Mouse (Mus musculus) megakaryocyte, adult 5-6 weeks (primary cell): ENCODE data around the gene Ccdc77. TPM values are rescaled to one million over a fixed set of nuclear protein-coding genes. Genes with fewer than 3 reads are reported as not detected.
"Not testable (repeated sequence)": the region's sequence is repeated elsewhere in the genome, so short reads cannot be mapped to it uniquely, and the experiment has no call there.

Experiments used
- ATAC-seq: 2 replicates; pipeline ENCODE4 v1.8.0; 2016; ENCODE audit warnings: mild to moderate bottlenecking, inconsistent platforms; ENCODE audit not compliant: poor library complexity, severe bottlenecking
- total RNA-seq, 2 experiments: library from RNA; stranded (forward) in 1 of 2; stranded (reverse) in 1 of 2; fragments of 153-499, 151-499 nt in 1 of 2; fragments of 221-1000, 200-1000 nt in 1 of 2; gene quantifications; 2 replicates each; pipeline versions ENCODE4 v1.2.3 to v1.2.4; 2015 to 2017

Ccdc77 gene
- total RNA-seq, 2 experiments from 2014 or later = 8.9 to 25.7 TPM

GRCm38 (mm10) chr6:120312443-120312842 lies 51.7 kb downstream of the Ccdc77 start:
- ATAC-seq = no peak

DNA sequence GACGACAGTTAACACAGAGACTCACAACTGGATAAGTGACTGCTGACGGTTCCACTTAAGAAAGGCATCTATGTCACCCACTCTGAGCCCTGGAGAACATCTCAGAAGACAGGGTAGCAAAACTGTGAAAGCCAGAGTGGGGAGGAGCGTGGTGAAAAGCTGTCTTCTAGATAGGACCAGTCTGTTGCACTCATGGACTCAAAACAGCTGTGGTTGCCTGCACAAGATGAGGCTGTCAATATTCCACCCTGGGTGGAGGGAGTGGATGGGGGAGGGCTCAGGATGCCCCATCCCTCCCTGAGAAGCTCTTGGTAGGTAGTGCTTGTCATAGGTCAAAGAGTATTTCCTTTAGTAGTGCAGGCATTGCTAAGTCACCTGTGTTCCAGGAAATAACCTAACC lies 54.4 kb downstream of the Ccdc77 start:
- no peak for ATAC-seq

DNA sequence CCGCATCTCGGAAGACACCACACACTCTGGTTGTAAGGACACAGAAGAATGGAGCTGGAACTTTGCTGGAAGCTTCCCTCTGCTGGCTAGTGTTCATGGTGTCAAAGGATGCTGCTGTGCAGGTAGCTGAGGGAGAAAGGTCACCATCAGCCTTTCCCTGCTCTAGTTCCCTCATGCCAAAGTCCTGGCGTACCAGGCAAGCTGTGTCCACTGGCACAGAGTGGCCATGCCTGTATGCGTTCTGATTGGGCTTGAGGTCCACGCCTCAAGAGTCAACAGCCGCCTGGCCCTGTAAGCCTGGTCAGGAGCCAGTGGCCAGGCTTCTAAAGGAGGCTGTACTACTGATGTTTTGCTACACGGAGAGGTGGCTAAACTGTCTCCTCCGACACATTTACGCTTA lies 54.8 kb downstream of the Ccdc77 start:
- ATAC-seq = no peak

DNA sequence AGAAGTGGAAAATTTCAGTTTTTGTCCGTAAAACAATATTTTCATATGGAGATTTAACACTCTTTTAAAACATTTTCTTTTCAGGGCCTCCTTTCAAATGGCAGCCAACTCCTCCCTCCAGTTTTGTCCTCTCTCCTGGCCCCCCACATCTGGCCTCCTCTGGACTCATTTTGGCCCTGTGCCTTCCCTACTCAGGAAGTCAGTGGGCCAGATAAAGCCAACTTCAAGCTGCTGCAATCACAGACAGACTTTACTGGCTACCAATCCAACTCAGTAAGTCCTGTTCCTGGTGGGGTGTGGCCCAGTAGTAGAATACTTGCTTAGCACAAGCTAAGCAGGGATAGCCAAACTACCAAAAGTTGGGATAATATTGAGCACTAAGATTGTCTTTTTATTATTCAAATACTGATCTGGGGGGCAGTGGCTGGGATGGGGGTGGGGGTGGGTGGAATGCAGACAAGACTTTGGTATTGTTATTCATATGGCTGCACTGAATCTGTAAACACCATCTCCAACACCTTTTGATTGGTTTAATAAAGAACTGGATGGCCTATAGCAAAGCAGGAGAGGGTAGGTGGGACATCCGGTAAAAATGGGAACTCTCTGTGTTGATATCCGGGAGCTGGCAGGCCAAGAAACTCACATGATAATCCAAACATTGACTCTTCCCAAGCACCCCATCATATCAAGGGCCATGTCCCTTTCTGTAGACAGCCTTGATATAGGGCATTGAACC lies 57.1 kb downstream of the Ccdc77 start:
- ATAC-seq = no peak

DNA sequence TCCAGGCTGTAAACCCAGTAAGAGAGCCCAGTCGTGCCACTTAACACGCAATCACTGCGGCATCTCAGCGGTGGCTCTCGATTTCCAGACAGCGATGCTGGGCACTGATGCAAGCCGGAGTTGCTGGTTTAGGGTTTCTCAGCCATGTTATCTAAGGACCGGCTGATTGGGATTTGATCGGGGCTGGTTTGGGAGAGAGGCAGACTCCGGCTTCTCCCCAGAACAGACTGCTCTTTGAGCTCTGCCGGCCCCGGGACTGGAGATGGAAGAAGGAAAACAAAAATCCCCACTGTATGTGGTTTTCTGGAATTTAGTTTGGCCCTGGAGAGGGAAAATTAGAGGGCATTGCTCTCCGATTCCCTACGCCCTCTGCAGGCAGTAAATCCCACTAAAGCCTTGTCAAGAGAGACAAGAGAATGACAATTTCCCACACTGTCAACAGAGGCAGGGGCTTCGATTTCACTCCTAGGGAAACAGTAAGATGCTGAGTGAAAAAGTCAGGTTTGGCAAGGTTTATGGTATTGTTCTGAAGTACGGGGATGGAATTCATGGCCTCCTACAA lies 61.3 kb downstream of the Ccdc77 start:
- no peak for ATAC-seq

GRCm38 (mm10) chr6:120301137-120301536 lies 63.0 kb downstream of the Ccdc77 start:
- ATAC-seq = no peak

DNA sequence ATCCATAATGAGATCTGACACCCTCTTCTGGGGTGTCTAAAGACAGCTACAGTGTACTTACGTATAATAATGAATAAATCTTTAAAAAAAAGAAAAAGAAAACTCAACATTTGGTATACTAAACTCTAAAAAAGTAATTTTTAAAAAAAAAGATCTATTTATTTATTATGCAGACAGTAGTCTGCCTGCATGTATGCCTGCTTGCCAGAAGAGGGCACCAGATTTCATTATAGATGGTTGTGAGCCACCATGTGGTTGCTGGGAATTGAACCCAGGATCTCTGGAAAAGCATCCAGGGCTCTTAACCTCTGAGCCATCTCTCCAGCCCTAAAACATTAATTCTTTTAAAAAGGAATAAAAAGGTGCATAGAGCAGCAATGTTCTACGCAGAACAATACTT lies 67.6 kb downstream of the Ccdc77 start:
- not testable (repeated sequence) for ATAC-seq

- no peak for ATAC-seq
Measured at GRCm38 (mm10) chr6:120294785-120295133, 69.4 kb downstream of the Ccdc77 start.

DNA sequence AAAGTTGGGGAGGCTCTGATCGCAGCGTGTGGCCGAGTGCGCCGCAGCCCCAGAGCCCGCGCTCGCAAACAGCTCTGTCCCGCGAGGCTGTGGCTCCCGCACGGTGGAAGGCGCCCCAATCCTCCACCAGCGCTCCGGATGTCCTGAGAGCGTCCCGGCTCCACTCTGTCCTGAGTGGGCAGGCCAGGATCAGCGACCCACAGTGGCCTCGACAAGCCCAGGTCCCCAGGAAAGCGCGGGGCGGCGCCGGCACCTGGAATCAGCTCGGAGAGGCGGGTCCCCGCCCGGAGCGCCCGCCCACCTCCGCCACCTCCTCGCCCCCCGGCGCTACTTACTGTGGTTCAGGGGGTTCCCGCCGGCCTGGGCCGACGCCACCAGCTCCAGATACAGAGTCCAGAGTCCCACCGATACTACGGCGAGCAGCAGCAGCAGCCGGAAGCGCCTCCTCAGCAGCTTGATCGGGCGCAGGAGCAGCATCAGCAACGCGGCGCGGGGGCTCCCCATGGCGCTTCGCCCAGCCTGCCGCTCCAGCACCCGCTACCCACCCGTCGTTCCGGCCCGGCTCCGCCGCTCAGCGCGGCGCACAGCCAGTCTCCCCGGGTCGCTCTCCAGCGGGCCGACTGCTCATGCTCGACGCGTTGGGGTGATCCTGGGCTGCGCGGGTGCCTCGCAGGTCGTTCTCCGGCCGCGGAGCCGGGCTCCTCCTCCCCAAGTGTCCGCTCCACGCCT lies 70.0 kb downstream of the Ccdc77 start, which contains the start of the genes D330020A13Rik and B4galnt3:
TSS of gene D330020A13Rik (plus strand) at position 309 of the 729 bp plus-strand sequence.
TSS of gene B4galnt3 (minus strand) at position 504 of the 729 bp plus-strand sequence.
- ATAC-seq = no peak

- ATAC-seq = no peak
Measured at GRCm38 (mm10) chr6:120291396-120292009, 72.7 kb downstream of the Ccdc77 start.

DNA sequence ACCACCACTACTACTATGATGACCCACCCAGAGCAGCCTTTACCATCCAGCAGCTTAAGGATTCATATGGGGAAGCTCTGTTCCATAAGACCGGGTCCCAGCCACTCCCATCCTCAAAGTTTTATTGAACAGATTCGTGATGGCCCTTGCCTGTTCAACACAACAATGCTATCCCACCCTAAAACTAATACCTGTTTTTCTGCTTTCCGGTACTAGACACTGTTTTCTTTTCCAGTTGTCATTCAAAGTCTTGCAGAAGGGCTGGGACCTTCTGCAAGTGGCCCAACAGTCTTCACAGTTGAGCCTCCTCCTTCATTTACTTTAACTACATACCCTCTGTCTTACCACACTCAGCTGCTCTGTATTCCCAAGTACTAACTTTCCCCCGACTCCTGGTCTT lies 74.7 kb downstream of the Ccdc77 start:
- no peak for ATAC-seq

DNA sequence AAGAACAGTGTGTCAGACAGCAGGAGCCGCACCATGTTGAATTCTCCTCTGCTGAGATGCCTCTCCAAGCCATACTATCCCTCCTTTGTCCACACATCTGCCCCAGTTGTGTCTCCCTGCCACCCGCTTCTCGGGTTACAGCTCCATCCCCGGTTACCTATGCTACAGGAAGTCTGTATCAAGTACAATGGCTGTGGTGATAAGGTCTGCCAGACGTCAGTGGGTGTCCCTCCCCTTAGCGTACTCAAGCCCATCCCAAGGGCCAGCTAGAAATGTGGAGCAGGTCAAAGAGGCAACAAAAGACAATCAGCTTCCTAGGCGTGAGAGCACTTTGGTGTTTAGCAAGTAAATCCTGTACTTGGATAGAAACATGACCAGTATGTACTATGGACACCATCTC lies 75.6 kb downstream of the Ccdc77 start:
- no peak for ATAC-seq

- no peak for ATAC-seq
Measured at GRCm38 (mm10) chr6:120287279-120287678, 76.9 kb downstream of the Ccdc77 start.

DNA sequence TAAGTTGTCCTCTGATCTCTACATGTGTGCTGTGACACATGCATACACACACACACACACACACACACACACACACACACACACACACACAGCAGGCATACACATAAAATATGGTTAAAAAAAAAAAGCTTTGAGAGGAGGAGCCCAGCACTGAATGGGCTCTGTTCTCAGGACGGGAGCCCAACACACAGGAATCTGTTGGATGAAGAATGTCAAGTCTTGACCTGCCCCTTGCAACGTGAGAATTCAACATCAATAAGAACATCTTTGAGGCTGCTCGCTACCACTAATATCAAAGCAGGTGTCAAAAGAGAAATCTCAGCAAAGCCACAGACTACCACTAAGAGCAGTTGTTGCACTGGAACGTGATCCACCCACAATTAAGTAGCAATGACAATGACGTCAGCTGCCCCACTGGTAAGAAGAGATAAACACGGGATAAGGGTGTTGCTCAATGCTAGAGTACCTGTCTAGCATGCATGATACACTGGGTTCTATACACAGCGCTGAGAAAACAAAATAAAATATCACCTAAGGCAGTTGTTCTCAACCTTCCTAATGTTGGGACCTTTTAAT lies 87.2 kb downstream of the Ccdc77 start:
- ATAC-seq = no peak

DNA sequence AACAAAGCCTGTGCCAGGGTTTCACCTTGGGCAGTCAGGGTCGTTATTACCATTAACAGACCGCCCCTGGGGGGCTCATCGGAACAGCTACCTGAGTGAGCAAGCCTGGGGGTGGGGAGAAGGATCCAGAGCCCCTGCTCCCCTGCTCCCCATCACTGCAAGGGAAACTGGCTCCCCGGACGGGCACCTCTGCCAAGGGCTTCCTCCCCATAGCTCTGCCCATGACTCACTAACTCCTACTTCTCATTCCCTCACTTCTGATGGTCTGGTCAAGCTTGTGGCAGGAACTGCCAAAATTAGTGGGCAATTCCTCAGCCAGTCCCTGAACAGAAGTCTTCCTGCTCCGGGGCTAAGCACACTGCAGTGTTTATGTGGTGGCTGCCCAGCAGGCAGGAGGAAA lies 88.9 kb downstream of the Ccdc77 start:
- ATAC-seq = no peak

GRCm38 (mm10) chr6:120274887-120275286 lies 89.3 kb downstream of the Ccdc77 start:
- no peak for ATAC-seq

Other genes starting within 250 kb of the Ccdc77 start
- not detected in 2 replicates for gene D330020A13Rik, start 70.0 kb downstream of the Ccdc77 start, total RNA-seq (2015)
- not detected in 2 replicates for gene D330020A13Rik, start 70.0 kb downstream of the Ccdc77 start, total RNA-seq (2017)
- not detected in 2 replicates for gene B4galnt3, start 69.8 kb downstream of the Ccdc77 start, total RNA-seq (2015)
- gene B4galnt3, start 69.8 kb downstream of the Ccdc77 start, total RNA-seq (2017) = not detected in 2 replicates
- 26.6 and 28.9 TPM in 2 replicates for gene Kdm5a, start 250 bp downstream of the Ccdc77 start, total RNA-seq (2015)
- gene Kdm5a, start 250 bp downstream of the Ccdc77 start, total RNA-seq (2017) = 98.9 and 121 TPM in 2 replicates
- 93.8 and 108 TPM in 2 replicates for gene Il17ra, start 98.9 kb upstream of the Ccdc77 start, total RNA-seq (2015)
- gene Il17ra, start 98.9 kb upstream of the Ccdc77 start, total RNA-seq (2017) = 76.6 and 79.8 TPM in 2 replicates
- 0.05 TPM in 1 of 2 replicates, not detected in the other for gene Tmem121b, start 129.4 kb upstream of the Ccdc77 start, total RNA-seq (2015)
- gene Tmem121b, start 129.4 kb upstream of the Ccdc77 start, total RNA-seq (2017) = not detected in 2 replicates
- gene Hdhd5, start 166.9 kb upstream of the Ccdc77 start, total RNA-seq (2015) = 4.4 and 6.6 TPM in 2 replicates
- gene Hdhd5, start 166.9 kb upstream of the Ccdc77 start, total RNA-seq (2017) = 9.4 and 11.0 TPM in 2 replicates